Mouse (Mus musculus) liver, postnatal 0 days (tissue): ENCODE results near the gene Kdm4b. TPM values are rescaled to one million over a fixed set of nuclear protein-coding genes. Genes with fewer than 3 reads are reported as not detected.

Source experiments
- ATAC-seq: fragments of 200-750 bp; cut with Nextera tagmentation; 2 replicates; pipeline ENCODE4 v1.8.0; 2017; ENCODE audit warnings: mild to moderate bottlenecking, moderate library complexity
- DNase-seq: peaks from one replicate; pipeline ENCODE4 v3.0.0-alpha.2; 2016
- H3K27ac ChIP-seq: fragments of 300-500 bp; sonication (generic); 2 replicates; pipeline ENCODE4 v1.5.1; 2014; ENCODE audit warnings: antibody characterized with exemption, moderate library complexity, mild to moderate bottlenecking, low read depth
- H3K27me3 ChIP-seq: fragments of 300-500 bp; sonication (generic); 2 replicates; pipeline ENCODE4 v1.6.1; 2014; ENCODE audit warnings: low read length, control low read depth, mixed read lengths; ENCODE audit not compliant: insufficient read depth
- H3K36me3 ChIP-seq: fragments of 300-500 bp; sonication (generic); replicated peaks from 2 replicates; pipeline ENCODE4 v1.6.1; 2014; ENCODE audit warnings: mild to moderate bottlenecking, control low read depth, low read length, moderate library complexity, mixed read lengths; ENCODE audit not compliant: insufficient read depth
- H3K4me1 ChIP-seq: fragments of 300-500 bp; sonication (generic); 2 replicates; pipeline ENCODE4 v1.6.1; 2014; ENCODE audit warnings: antibody characterized with exemption, mild to moderate bottlenecking, control low read depth; ENCODE audit not compliant: insufficient read depth
- H3K4me2 ChIP-seq: fragments of 300-500 bp; sonication (generic); 2 replicates; pipeline ENCODE4 v1.6.1; 2014; ENCODE audit warnings: low read depth, mild to moderate bottlenecking, low read length, moderate library complexity, mixed read lengths
- H3K4me3 ChIP-seq: fragments of 300-500 bp; sonication (generic); 2 replicates; pipeline ENCODE4 v1.5.1; 2014; ENCODE audit warnings: low read depth, low read length
- H3K9ac ChIP-seq: fragments of 300-500 bp; sonication (generic); replicated peaks from 2 replicates; pipeline ENCODE4 v1.6.1; 2014; ENCODE audit warnings: mild to moderate bottlenecking, moderate library complexity
- H3K9me3 ChIP-seq: fragments of 300-500 bp; sonication (generic); 2 replicates; pipeline ENCODE4 v1.6.1; 2016; ENCODE audit warnings: mild to moderate bottlenecking, control low read depth, low read length, mixed read lengths
- CTCF ChIP-seq: sonication (generic); IDR thresholded peaks from 2 replicates; pipeline ENCODE4 v1.5.1; 2016; ENCODE audit warnings: antibody characterized with exemption, low read depth
- EP300 ChIP-seq: IDR thresholded peaks from 2 replicates; pipeline ENCODE4 v1.6.1; 2016; ENCODE audit warnings: antibody characterized with exemption, low read depth, mild to moderate bottlenecking
- WGBS: fragments of 180-500 bp; shearing (Covaris S2); extraction: QIAGEN DNeasy Blood & Tissue Kit; methylation state at CpG from one replicate; pipeline ENCODE4 v1.1.7; 2014; ENCODE audit not compliant: insufficient replicate concordance; 5-methylcytosine and 5-hydroxymethylcytosine counted together
- polyA plus RNA-seq: library from polyadenylated mRNA; unstranded; fragments of >200 nt; fragmentation: Nextera tagmentation; extraction: Ambion mirVana; gene quantifications from 2 replicates; pipeline ENCODE4 v1.2.1, GENCODE M21; 2015

Kdm4b gene
- polyA plus RNA-seq, 1 experiment from 2014 or later, result 5.8 TPM

DNA sequence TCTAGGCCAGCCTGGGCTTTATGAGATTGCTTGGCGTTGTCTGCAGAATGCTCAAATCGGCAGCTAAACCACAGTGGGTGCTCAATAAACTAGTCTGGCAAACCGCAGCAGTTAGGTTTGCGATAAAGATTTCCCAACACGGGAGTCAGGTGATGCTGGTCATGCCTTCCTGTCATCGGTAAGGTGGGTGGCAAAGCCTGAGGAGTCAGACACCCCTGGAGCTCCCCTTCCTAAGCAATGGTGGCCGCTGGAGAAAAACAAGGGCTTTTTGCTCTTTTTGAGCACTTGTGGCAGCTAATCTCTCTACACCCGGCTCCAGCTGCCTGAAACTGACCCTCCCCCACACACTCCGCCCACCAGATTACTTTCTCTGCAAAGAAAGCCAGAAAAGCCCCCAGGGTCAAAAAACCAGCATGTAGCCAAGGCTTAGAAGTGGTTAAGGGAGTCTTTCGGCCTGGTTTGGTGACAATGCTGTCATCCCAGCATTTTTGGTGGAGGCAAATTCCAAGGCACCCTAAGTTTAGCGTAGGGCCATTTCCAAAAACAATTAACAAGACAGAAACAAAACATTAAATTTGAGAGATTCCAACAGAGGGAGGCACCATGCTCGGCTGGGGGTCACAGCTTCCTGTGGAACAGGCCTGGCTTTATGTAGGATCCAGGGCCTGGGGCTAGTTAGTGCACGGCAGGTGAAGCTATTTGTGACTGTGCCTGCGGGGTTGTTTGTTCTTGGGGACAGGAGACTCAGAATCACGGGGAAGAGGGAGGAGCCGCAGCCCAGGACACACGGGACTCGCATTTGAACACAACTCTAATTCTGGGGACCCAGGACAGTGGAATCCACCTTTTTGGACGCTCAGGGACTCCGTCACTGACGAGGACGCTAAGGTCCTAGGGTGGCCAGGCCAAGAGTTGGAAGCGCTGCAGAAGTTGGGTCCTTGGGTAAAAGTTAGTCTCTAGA lies 36.2 kb upstream of the Kdm4b start:
- Histone ChIP-seq H3K27ac (peak overlapping the region; percentile 93), H3K4me3 (peak overlapping the region; percentile 61), H3K27me3 (no peaks in the 10 kb centered on the region), H3K4me2 (peak overlapping the region; percentile 86), H3K9ac (peak overlapping the region; percentile 47), H3K4me1 (peaks cover 52% of the 10 kb centered on the region), H3K36me3 (peaks cover 20% of the 10 kb centered on the region), H3K9me3 (no peaks in the 10 kb centered on the region)
- TF ChIP-seq EP300 (no peak), CTCF (no peak)
- ATAC-seq (peak; percentile 37), DNase-seq (peak; percentile 56)
- WGBS, result 2% methylated on average over 23 of the region's 23 CpGs

DNA sequence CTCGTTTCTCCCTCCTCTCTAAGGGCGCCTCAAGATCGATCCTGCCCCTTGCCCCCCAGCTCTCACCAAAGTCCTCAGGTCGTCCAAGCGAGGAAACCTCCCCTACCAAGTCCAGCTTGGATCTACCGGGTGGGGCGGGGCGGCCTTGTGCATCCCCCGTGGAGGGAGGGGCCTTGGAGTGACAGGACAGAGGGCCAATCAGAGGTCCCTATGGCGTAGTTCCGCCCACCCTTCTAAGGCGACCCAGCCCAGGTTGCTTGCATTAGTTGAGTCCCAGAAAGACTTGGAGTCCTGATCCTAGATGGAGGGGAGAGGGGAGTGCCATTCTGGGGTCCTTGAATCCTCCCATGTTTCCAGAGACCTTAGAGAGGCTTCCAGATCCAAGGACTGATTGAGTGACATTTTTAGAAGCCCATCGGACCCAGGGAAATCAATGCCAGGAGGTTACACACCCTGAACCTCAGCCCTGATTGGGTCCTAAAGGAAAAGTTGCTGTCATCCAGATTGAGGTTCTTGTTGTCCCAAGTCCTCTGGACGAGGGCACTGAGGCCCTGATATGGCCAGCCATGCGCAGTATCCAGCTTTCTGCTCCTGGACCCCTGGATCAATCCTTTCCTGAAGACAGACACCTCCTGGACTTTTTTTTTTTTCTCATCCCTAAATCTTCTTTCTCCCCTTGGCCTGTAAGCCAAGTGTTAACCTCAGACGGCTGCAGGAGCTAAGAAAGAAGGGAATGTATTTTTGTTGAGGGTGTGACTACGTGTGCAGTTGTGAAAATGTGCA lies 35.3 kb upstream of the Kdm4b start:
- DNase-seq (peak; percentile 95), ATAC-seq (peak; percentile 83)
- peaks cover 52% of the 10 kb centered on the region for H3K4me1 ChIP-seq
- H3K27ac ChIP-seq, result peak overlapping the region; percentile 93
- H3K9ac ChIP-seq, result peak overlapping the region; percentile 47
- TF ChIP-seq CTCF, result no peak
- TF ChIP-seq EP300, result no peak
- peak overlapping the region; percentile 61 for H3K4me3 ChIP-seq
- peaks cover 10% of the 10 kb centered on the region for H3K36me3 ChIP-seq
- under 1% methylated on average over 17 of the region's 17 CpGs for WGBS
- H3K9me3 ChIP-seq, result no peaks in the 10 kb centered on the region
- H3K27me3 ChIP-seq, result no peaks in the 10 kb centered on the region
- peak overlapping the region; percentile 86 for H3K4me2 ChIP-seq

DNA sequence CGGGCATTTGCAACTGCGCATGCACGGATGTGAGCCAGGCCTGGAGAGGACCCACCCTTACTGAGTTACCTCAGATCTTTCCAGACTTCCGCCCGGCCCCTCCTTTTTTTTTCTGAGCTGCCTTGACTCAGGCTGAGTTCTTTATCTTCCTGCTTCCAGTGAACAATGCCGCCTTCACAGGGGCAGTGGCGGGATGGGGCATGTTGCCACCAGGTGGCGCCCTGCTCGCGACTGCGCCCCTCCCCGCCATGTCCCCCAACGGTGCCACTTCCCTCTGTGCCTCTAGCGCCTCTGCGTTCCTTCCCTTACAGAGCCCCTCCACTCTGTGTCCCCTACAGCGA lies 34.7 kb upstream of the Kdm4b start:
- ATAC-seq (peak; percentile 76), DNase-seq (peak; percentile 90)
- H3K4me2 ChIP-seq, result peak overlapping the region; percentile 86
- H3K9ac ChIP-seq, result peak overlapping the region; percentile 56
- peaks cover 5% of the 10 kb centered on the region for H3K36me3 ChIP-seq
- peak overlapping the region; percentile 61 for H3K4me3 ChIP-seq
- no peak for TF ChIP-seq EP300
- peak; percentile 97 for TF ChIP-seq CTCF
- 0% methylated on average over 16 of the region's 16 CpGs for WGBS
- no peaks in the 10 kb centered on the region for H3K27me3 ChIP-seq
- peaks cover 52% of the 10 kb centered on the region for H3K4me1 ChIP-seq
- H3K9me3 ChIP-seq, result no peaks in the 10 kb centered on the region
- peak overlapping the region; percentile 93 for H3K27ac ChIP-seq

DNA sequence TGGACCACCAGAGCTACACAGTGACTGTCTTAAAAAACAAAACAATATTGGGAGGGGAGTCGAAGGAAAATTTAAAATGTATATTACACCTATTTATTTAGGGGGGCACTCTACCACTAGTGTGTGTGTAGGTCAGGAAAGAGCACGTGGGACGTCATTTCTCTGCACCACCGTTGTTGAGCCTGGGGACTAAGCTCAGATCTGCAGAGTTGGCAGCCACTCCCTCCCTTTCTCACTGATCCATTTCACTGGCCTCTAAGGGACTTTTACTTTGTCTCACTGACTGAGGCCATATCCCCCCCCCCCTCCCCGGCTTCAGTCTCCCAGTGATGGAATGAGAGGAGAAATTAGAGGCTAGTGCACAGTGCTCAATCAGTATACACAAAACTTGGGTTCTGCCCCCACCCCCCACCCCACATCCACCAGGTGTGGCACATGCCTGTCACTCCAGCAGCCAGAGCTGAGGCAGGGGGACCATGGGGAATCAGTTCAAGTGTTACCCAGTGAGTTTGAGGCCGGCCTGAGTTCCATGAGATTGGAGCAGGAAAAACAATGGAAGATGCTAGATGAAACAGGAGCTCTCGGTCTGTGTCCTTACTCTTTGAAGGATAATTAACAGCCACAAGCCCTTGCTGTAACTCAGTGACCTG lies 33.9 kb upstream of the Kdm4b start:
- Histone ChIP-seq H3K27me3 (no peaks in the 10 kb centered on the region), H3K36me3 (no peaks in the 10 kb centered on the region), H3K4me1 (peaks cover 47% of the 10 kb centered on the region), H3K9ac (peak overlapping the region; percentile 56), H3K27ac (peak overlapping the region; percentile 93; the same call in 1 of the 2 replicates), H3K4me2 (peak overlapping the region; percentile 86), H3K4me3 (no peak overlapping the region), H3K9me3 (no peaks in the 10 kb centered on the region)
- no peak for DNase-seq
- 82% methylated on average over 7 of the region's 7 CpGs for WGBS
- TF ChIP-seq CTCF (no peak), EP300 (no peak)
- no peak for ATAC-seq

DNA sequence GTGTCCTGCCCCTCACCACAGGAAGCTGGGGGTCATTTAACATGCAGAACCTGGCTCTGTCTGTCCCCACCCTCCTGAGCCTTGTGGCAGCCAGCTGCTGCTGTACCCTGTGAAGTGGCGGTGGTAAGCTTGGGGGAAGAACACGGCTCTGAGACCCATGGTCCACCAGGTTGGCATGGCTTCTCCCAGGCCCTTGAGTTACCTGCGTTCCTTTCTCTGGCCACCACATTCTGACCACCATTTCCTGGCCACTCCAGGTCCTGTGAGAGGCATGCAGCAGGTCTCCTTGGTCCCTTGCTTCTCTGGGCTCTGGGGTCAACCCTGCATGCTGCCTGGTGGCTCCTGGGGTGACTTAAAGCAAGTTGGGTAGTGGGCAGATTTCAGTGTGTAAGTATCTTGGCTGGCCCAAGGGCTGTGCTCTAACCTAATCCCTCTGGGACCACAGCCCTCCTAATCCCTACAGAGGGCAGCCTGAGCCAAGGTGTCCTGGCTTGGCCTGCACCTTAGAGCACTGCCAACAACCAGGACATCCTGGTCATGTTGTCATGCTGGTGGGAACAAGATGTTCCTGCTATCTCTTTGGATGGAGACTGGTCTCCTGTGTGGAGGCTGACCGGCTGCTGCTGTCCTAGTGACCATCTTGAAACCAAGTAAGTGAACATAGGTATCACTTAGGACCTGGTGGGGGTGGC lies 33.2 kb upstream of the Kdm4b start, which contains the start of gene Plin3:
Plin3 (minus strand) TSS at position 343 of the 692 bp plus-strand sequence.
- Histone ChIP-seq H3K27ac (peak within 1 kb of the TSS; percentile 93), H3K4me1 (peaks cover 39% of the 10 kb centered on the region), H3K4me2 (peak within 1 kb of the TSS; percentile 86), H3K9ac (peak within 1 kb of the TSS; percentile 56; the same call in 1 of the 2 replicates), H3K27me3 (no peaks in the 10 kb centered on the region), H3K36me3 (no peaks in the 10 kb centered on the region), H3K9me3 (no peaks in the 10 kb centered on the region), H3K4me3 (no peak within 1 kb of the TSS)
- no peak for DNase-seq
- no peak for TF ChIP-seq EP300
- no peak for TF ChIP-seq CTCF
- WGBS, result 82% methylated on average over 4 of the region's 4 CpGs
- no peak for ATAC-seq
